Mouse (Mus musculus) urinary bladder, adult 2 months (tissue): ENCODE data around the gene Cage1. TPM values are rescaled to one million over a fixed set of nuclear protein-coding genes. Genes with fewer than 3 reads are reported as not detected.
A peak's percentile ranks its signal among the peaks of the same experiment; 100 is the strongest.

ENCODE experiments used
- DNase-seq: peaks from one replicate; pipeline ENCODE4 v3.0.0; 2022; ENCODE audit warnings: low spot score
- polyA plus RNA-seq: library from polyadenylated mRNA; depleted of rRNA; stranded (reverse); fragments of >200 nt; gene quantifications from 2 replicates; pipeline ENCODE4 v1.2.3, GENCODE M21; 2012

Cage1 gene
- polyA plus RNA-seq, 1 experiment = 1.1 TPM

- DNase-seq = no peak
These were observed 26.4 kb downstream of the Cage1 start for GRCm38 (mm10) chr13:38010444-38010910.

GRCm38 (mm10) chr13:38009721-38010408 is 27.0 kb downstream of the Cage1 start:
- no peak for DNase-seq

GRCm38 (mm10) chr13:38007972-38008371 is 28.9 kb downstream of the Cage1 start:
- DNase-seq = no peak

GRCm38 (mm10) chr13:38002461-38002860 is 34.4 kb downstream of the Cage1 start:
- DNase-seq = no peak

GRCm38 (mm10) chr13:37999713-38000112 is 37.2 kb downstream of the Cage1 start:
- DNase-seq = no peak

- DNase-seq = no peak
These were observed 42.5 kb downstream of the Cage1 start for GRCm38 (mm10) chr13:37994405-37994749.

- DNase-seq = peak; percentile 90
These were observed 43.0 kb downstream of the Cage1 start, which contains the start of gene Ssr1 for GRCm38 (mm10) chr13:37993704-37994404. Gene Ssr1 (minus strand): TSS chr13:37994217.

GRCm38 (mm10) chr13:37993376-37993703 is 43.5 kb downstream of the Cage1 start:
- no peak for DNase-seq

- no peak for DNase-seq
These were observed 44.1 kb downstream of the Cage1 start for GRCm38 (mm10) chr13:37992638-37993371.

GRCm38 (mm10) chr13:37989701-37990100 is 47.2 kb downstream of the Cage1 start:
- DNase-seq = no peak

GRCm38 (mm10) chr13:37986166-37986565 is 50.7 kb downstream of the Cage1 start:
- no peak for DNase-seq

- no peak for DNase-seq
These were observed 55.8 kb downstream of the Cage1 start for GRCm38 (mm10) chr13:37981063-37981462.

GRCm38 (mm10) chr13:37980346-37980745 is 56.5 kb downstream of the Cage1 start:
- no peak for DNase-seq

GRCm38 (mm10) chr13:37979506-37979905 is 57.4 kb downstream of the Cage1 start:
- no peak for DNase-seq

GRCm38 (mm10) chr13:37974731-37975130 is 62.1 kb downstream of the Cage1 start:
- DNase-seq = no peak

- DNase-seq = no peak
These were observed 62.8 kb downstream of the Cage1 start for GRCm38 (mm10) chr13:37974036-37974435.

GRCm38 (mm10) chr13:37970887-37971530 is 65.9 kb downstream of the Cage1 start:
- no peak for DNase-seq

- DNase-seq = no peak
These were observed 66.9 kb downstream of the Cage1 start for GRCm38 (mm10) chr13:37969988-37970387.

- peak; percentile 75 for DNase-seq
These were observed 67.5 kb downstream of the Cage1 start for GRCm38 (mm10) chr13:37969337-37969736.

- DNase-seq = no peak
These were observed 69.3 kb downstream of the Cage1 start for GRCm38 (mm10) chr13:37967565-37967964.

GRCm38 (mm10) chr13:37967052-37967437 is 69.8 kb downstream of the Cage1 start:
- no peak for DNase-seq
